Mouse (Mus musculus): ENCODE results near the gene Sugct. TPM values are rescaled to one million over a fixed set of nuclear protein-coding genes. Genes with fewer than 3 reads are reported as not detected.

Gene Sugct
- polyA plus RNA-seq, 1 experiment from 2014 or later = 6.6 TPM

GRCm38 (mm10) chr13:17288377-17288776 is 407.0 kb downstream of the Sugct start:
- Histone ChIP-seq H3K36me3 (no peaks in the 10 kb centered on the region), H3K9ac (no peak overlapping the region), H3K9me3 (replicated peaks) (no peaks in the 10 kb centered on the region), H3K4me2 (no peak overlapping the region), H3K27me3 (no peaks in the 10 kb centered on the region), H3K4me3 (no peak overlapping the region), H3K27ac (no peak overlapping the region), H3K4me1 (replicated peaks) (peaks cover 13% of the 10 kb centered on the region)
- ATAC-seq (replicated peaks; ENCODE audit: insufficient number of reproducible peaks, insufficient read depth, low FRiP score, low read depth) = no peak
- 53% methylated on average over 1 of the region's 1 CpGs for WGBS

DNA sequence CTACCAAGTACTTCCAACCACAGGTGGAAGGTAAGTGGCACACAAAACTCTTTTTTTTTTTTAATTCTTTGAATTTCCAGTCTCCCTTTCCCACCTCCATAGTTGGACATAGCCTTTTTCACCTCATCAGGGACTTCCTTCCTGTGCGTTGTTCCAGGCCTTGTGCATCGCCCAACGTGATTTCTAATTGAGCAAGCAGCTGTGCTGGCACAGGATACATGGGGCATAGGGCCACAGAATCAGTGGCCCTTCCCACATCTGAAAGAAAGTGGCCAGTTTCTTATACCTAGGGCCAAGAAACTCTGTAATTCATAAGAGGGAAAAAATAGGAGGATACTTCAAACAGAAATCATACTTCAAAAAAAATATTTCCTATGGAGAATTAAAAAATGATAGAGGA is 449.4 kb downstream of the Sugct start:
- Histone ChIP-seq H3K9ac (no peak overlapping the region), H3K27me3 (no peaks in the 10 kb centered on the region), H3K36me3 (no peaks in the 10 kb centered on the region), H3K27ac (no peak overlapping the region), H3K9me3 (replicated peaks) (no peaks in the 10 kb centered on the region), H3K4me1 (replicated peaks) (no peaks in the 10 kb centered on the region), H3K4me3 (no peak overlapping the region), H3K4me2 (no peak overlapping the region)
- ATAC-seq (replicated peaks; ENCODE audit: insufficient number of reproducible peaks, insufficient read depth, low FRiP score, low read depth) = no peak
- WGBS = 74% methylated on average over 3 of the region's 3 CpGs

- ATAC-seq (replicated peaks; ENCODE audit: insufficient number of reproducible peaks, insufficient read depth, low FRiP score, low read depth) = no peak
- no peak overlapping the region for H3K4me2 ChIP-seq
- H3K27me3 ChIP-seq = no peaks in the 10 kb centered on the region
- no peak overlapping the region for H3K9ac ChIP-seq
- 48% methylated on average over 3 of the region's 3 CpGs for WGBS
- no peaks in the 10 kb centered on the region for H3K36me3 ChIP-seq
- no peaks in the 10 kb centered on the region for H3K9me3 ChIP-seq (replicated peaks)
- H3K4me1 ChIP-seq (replicated peaks) = no peaks in the 10 kb centered on the region
- H3K4me3 ChIP-seq = no peak overlapping the region
- no peak overlapping the region for H3K27ac ChIP-seq
Observed at GRCm38 (mm10) chr13:17216524-17216923, 478.8 kb downstream of the Sugct start.

DNA sequence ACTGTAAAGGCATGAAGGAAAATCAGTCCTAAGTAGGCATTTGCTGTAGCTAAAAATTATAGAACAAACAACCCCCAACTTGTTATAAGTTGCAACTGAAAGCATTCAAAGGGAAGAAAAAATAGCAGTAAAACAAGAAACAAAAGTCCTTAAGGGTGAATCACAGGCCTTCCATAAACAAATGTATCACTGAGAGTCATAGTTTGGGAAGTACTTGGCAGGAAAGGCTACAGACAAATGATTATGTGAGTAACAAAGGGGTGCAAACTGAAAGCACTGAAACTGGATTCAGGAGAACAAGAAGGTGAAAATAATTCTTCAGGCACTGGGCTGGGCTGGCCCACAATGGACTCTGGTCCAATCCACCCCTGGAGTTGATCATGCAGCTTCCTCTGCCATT is 482.7 kb downstream of the Sugct start:
- Histone ChIP-seq H3K4me2 (no peak overlapping the region), H3K9ac (no peak overlapping the region), H3K4me1 (replicated peaks) (no peaks in the 10 kb centered on the region), H3K27ac (no peak overlapping the region), H3K27me3 (no peaks in the 10 kb centered on the region), H3K9me3 (replicated peaks) (no peaks in the 10 kb centered on the region), H3K36me3 (no peaks in the 10 kb centered on the region), H3K4me3 (no peak overlapping the region)
- no peak for ATAC-seq (replicated peaks; ENCODE audit: insufficient number of reproducible peaks, insufficient read depth, low FRiP score, low read depth)

DNA sequence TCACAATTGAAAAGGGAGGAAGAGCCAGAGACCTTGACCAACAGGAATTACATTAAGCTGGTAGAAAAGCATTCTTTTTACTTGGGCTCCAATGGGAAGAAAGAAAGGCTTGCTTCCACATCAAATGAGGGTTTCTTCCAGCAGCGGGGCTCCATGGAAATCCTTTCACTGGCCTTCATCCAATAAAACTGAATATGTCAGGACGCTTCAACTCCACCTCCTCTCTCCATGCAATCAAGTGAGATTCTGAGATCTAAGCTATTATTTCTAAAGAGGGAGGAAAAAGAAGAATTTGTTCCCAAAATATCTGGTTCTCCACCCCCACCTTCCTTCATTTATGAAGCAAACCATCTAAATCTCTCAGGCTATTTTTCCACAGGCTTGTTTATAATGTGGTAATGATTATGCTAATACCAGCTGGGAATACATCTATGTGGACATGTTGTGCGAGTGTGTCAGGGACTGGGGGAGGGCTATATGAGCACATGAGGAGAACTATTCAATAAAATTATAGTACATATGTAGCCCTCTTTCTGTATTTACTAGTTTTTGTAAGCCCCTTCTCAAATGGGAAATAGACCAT is 505.1 kb downstream of the Sugct start:
- H3K4me3 ChIP-seq = no peak overlapping the region
- no peak overlapping the region for H3K27ac ChIP-seq
- ATAC-seq (replicated peaks; ENCODE audit: insufficient number of reproducible peaks, insufficient read depth, low FRiP score, low read depth) = no peak
- H3K27me3 ChIP-seq = no peaks in the 10 kb centered on the region
- 62% methylated on average over 3 of the region's 3 CpGs for WGBS
- H3K9me3 ChIP-seq (replicated peaks) = no peaks in the 10 kb centered on the region
- H3K9ac ChIP-seq = no peak overlapping the region
- 0 out of 2 replicates have a peak, but pooled peaks cover 3% of the 10 kb centered on the region for H3K4me1 ChIP-seq (replicated peaks)
- H3K36me3 ChIP-seq = no peaks in the 10 kb centered on the region
- no peak overlapping the region for H3K4me2 ChIP-seq

DNA sequence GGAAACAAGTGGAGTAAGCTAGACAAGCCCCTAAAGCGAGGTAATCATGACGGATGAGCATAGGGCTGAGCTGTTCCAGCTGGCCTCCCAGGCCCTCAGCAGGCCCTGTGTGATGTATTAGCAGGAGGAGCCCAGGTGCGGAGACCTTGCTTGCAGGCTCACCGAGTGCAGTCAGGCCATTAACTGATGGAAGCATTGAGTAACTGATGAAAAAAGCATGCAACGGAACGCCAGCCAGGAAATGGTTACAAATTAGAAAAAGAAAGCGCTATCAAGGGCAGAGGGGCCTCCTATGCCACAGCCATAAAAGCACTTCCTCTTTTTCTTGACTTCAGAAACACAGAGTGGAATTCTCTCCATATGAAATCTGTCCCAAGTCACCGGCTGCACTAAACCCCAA is 510.1 kb downstream of the Sugct start:
- H3K4me2 ChIP-seq = no peak overlapping the region
- H3K9ac ChIP-seq = no peak overlapping the region
- no peaks in the 10 kb centered on the region for H3K9me3 ChIP-seq (replicated peaks)
- H3K36me3 ChIP-seq = no peaks in the 10 kb centered on the region
- ATAC-seq (replicated peaks; ENCODE audit: insufficient number of reproducible peaks, insufficient read depth, low FRiP score, low read depth) = no peak
- H3K27ac ChIP-seq = no peak overlapping the region
- WGBS = 30% methylated on average over 8 of the region's 8 CpGs
- no peaks in the 10 kb centered on the region for H3K27me3 ChIP-seq
- H3K4me3 ChIP-seq = no peak overlapping the region
- H3K4me1 ChIP-seq (replicated peaks) = 0 out of 2 replicates have a peak, but pooled peaks cover 3% of the 10 kb centered on the region

GRCm38 (mm10) chr13:17165917-17166316 is 529.4 kb downstream of the Sugct start:
- 24% methylated on average over 3 of the region's 3 CpGs for WGBS
- ATAC-seq (replicated peaks; ENCODE audit: insufficient number of reproducible peaks, insufficient read depth, low FRiP score, low read depth) = no peak
- Histone ChIP-seq H3K9ac (no peak overlapping the region), H3K27me3 (no peaks in the 10 kb centered on the region), H3K27ac (no peak overlapping the region), H3K4me2 (no peak overlapping the region), H3K9me3 (replicated peaks) (no peaks in the 10 kb centered on the region), H3K36me3 (no peaks in the 10 kb centered on the region), H3K4me3 (no peak overlapping the region), H3K4me1 (replicated peaks) (no peaks in the 10 kb centered on the region)

- 75% methylated on average over 3 of the region's 3 CpGs for WGBS
- no peaks in the 10 kb centered on the region for H3K4me1 ChIP-seq (replicated peaks)
- no peak overlapping the region for H3K9ac ChIP-seq
- H3K4me3 ChIP-seq = no peak overlapping the region
- H3K27me3 ChIP-seq = no peaks in the 10 kb centered on the region
- no peaks in the 10 kb centered on the region for H3K36me3 ChIP-seq
- no peak overlapping the region for H3K4me2 ChIP-seq
- no peaks in the 10 kb centered on the region for H3K9me3 ChIP-seq (replicated peaks)
- no peak overlapping the region for H3K27ac ChIP-seq
- no peak for ATAC-seq (replicated peaks; ENCODE audit: insufficient number of reproducible peaks, insufficient read depth, low FRiP score, low read depth)
Observed at GRCm38 (mm10) chr13:17164721-17165120, 530.6 kb downstream of the Sugct start.

DNA sequence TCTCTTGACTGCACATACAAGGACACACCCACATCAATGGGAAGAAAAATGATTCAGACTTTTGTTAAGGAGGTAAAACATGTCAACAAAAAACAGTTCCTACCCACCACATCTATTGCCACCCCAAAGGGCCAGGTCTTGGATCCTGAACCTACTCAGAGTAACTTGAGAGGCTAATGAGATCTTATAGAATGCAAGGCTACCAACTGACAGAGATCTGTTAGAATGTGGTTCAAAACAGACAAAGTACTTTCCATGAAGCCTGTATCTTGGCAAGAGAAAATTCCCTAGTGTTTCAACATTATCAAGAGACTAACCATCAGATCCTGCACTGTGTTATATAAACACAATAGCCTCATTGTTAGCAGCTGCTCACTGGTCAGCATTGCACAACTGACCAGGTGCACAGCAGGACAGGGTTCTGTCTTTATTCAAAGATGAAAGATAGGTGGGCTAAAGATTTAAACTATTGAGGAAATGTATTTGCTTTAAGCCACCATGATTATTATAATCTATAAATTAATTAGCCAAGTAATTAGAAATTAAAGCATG is 548.8 kb downstream of the Sugct start:
- Histone ChIP-seq H3K4me3 (no peak overlapping the region), H3K27ac (no peak overlapping the region)
- no peak for ATAC-seq (replicated peaks; ENCODE audit: insufficient number of reproducible peaks, insufficient read depth, low FRiP score, low read depth)

GRCm38 (mm10) chr13:17116073-17116472 is 579.3 kb downstream of the Sugct start:
- Histone ChIP-seq H3K27ac (no peak overlapping the region), H3K4me2 (no peak overlapping the region), H3K27me3 (no peaks in the 10 kb centered on the region), H3K9me3 (replicated peaks) (no peaks in the 10 kb centered on the region), H3K36me3 (no peaks in the 10 kb centered on the region), H3K4me3 (no peak overlapping the region), H3K4me1 (replicated peaks) (no peaks in the 10 kb centered on the region), H3K9ac (no peak overlapping the region)
- WGBS = 58% methylated on average over 3 of the region's 3 CpGs
- no peak for ATAC-seq (replicated peaks; ENCODE audit: insufficient number of reproducible peaks, insufficient read depth, low FRiP score, low read depth)

More for the DNA sequence above, 548.8 kb downstream of the Sugct start:
- Histone ChIP-seq H3K9me3 (replicated peaks) (no peaks in the 10 kb centered on the region), H3K27me3 (no peaks in the 10 kb centered on the region), H3K9ac (no peak overlapping the region), H3K4me1 (replicated peaks) (no peaks in the 10 kb centered on the region), H3K36me3 (no peaks in the 10 kb centered on the region), H3K4me2 (no peak overlapping the region)

DNA sequence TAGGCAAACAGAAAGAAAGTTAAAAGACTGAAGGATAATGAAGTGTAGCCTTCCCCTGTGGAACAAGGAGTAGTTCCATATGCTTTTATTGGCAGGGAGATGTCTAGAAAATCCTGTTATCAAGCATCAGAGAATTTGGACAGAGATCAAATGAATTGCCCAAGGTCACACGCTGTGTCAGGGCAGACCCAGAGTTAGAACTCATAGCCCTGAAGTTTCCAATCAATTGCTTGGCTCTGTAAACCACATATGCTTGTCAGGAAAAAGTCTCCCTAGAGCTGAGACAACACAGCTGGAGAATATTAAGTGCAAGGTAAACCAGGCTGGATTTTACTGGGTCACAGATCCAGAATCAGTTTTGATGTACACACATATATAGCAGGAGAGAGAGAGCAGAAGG is 593.0 kb downstream of the Sugct start:
- H3K27me3 ChIP-seq = no peaks in the 10 kb centered on the region
- no peaks in the 10 kb centered on the region for H3K9me3 ChIP-seq (replicated peaks)
- H3K36me3 ChIP-seq = no peaks in the 10 kb centered on the region
- H3K27ac ChIP-seq = no peak overlapping the region
- no peaks in the 10 kb centered on the region for H3K4me1 ChIP-seq (replicated peaks)
- ATAC-seq (replicated peaks; ENCODE audit: insufficient number of reproducible peaks, insufficient read depth, low FRiP score, low read depth) = no peak
- H3K4me3 ChIP-seq = no peak overlapping the region
- H3K4me2 ChIP-seq = no peak overlapping the region
- WGBS = 67% methylated on average over 1 of the region's 1 CpGs
- no peak overlapping the region for H3K9ac ChIP-seq

- Histone ChIP-seq H3K9me3 (replicated peaks) (no peaks in the 10 kb centered on the region), H3K27ac (no peak overlapping the region), H3K4me3 (no peak overlapping the region), H3K9ac (no peak overlapping the region), H3K36me3 (no peaks in the 10 kb centered on the region), H3K27me3 (no peaks in the 10 kb centered on the region), H3K4me1 (replicated peaks) (peaks cover 8% of the 10 kb centered on the region; the same call in 1 of the 2 replicates), H3K4me2 (no peak overlapping the region)
- 32% methylated on average over 2 of the region's 2 CpGs for WGBS
- no peak for ATAC-seq (replicated peaks; ENCODE audit: insufficient number of reproducible peaks, insufficient read depth, low FRiP score, low read depth)
Observed at GRCm38 (mm10) chr13:17086547-17086946, 608.8 kb downstream of the Sugct start.
